ENCODE assay signal across 19 mouse cellular contexts in genomic region chr2:22627147-22627666, GRCm38 (mm10). TPM values are rescaled to one million over a fixed set of nuclear protein-coding genes. Genes with fewer than 3 reads are reported as not detected.
DNase-seq lines count a peak whose midpoint lies in the region; ATAC-seq and TF ChIP-seq lines count a peak whose summit lies in the region.
"Had no signal": no experiment of that assay in that cellular context is flagged by ENCODE, and none has a peak within 500 bp of the region (broad histone marks: within the 10 kb centered on the region; RNA-seq: fewer than 3 reads in every experiment).

No protein-coding gene starts in this region.

- intact Hi-C loops in heart, adult 2 months (cut with DNase I): no loop called here
- intact Hi-C loops in heart, postnatal 25 days (cut with DNase I): no loop called here

- 45% methylated on average over 3 of the region's 3 CpGs for WGBS in cerebellum, adult 2 months
- 18% methylated on average over 3 of the region's 3 CpGs for WGBS in forebrain, postnatal 0 days
- WGBS in midbrain, embryonic 13.5 days: 26% methylated on average over 3 of the region's 3 CpGs
- 43% methylated on average over 3 of the region's 3 CpGs for WGBS in heart, adult 2 months

- peak overlapping the region; percentile 73 for H3K4me2 ChIP-seq in forebrain, postnatal 0 days (ENCODE audit: low read depth)
- H3K4me2 ChIP-seq in midbrain, embryonic 13.5 days (replicated peaks): peak overlapping the region; percentile 77
- H3K4me2 ChIP-seq: embryonic facial prominence, embryonic 13.5 days; heart, embryonic 12.5 days had no signal

- no peak for TF ChIP-seq EP300 in heart, adult 2 months (IDR thresholded peaks at IDR 0.05; ENCODE audit: insufficient read depth, low read depth, low read length)

- no peaks in the 10 kb centered on the region for H3K36me3 ChIP-seq in forebrain, postnatal 0 days (ENCODE audit: insufficient read depth)
- H3K36me3 ChIP-seq in midbrain, embryonic 13.5 days: no peaks in the 10 kb centered on the region
- no peaks in the 10 kb centered on the region for H3K36me3 ChIP-seq in heart, adult 2 months (ENCODE audit: control insufficient read depth, insufficient read depth, low read length)
- H3K36me3 ChIP-seq: embryonic facial prominence, embryonic 13.5 days; heart, embryonic 12.5 days had no signal

- peak; percentile 49 for ATAC-seq in forebrain, postnatal 0 days
- no peak for ATAC-seq in midbrain, embryonic 13.5 days

- peaks cover 4% of the 10 kb centered on the region; the same call in 1 of the 2 replicates for H3K27me3 ChIP-seq in cerebellum, adult 2 months (ENCODE audit: control insufficient read depth, insufficient read depth, low read length)
- H3K27me3 ChIP-seq in forebrain, postnatal 0 days (ENCODE audit: insufficient read depth, low read length): peaks cover 4% of the 10 kb centered on the region; the same call in 1 of the 2 replicates
- peaks cover 56% of the 10 kb centered on the region for H3K27me3 ChIP-seq in midbrain, embryonic 13.5 days
- peaks cover 15% of the 10 kb centered on the region for H3K27me3 ChIP-seq in heart, adult 2 months (ENCODE audit: control insufficient read depth, insufficient read depth, low read length)
- H3K27me3 ChIP-seq: CH12.LX had no signal

- TF ChIP-seq CTCF in cerebellum, adult 2 months (IDR thresholded peaks at IDR 0.05; ENCODE audit: borderline replicate concordance, insufficient read depth, low read depth, low read length): no peak
- no peak for TF ChIP-seq CTCF in forebrain, postnatal 0 days (IDR thresholded peaks at IDR 0.05; ENCODE audit: low read depth)
- TF ChIP-seq CTCF in heart, adult 2 months (IDR thresholded peaks at IDR 0.05): no peak

- peaks cover 3% of the 10 kb centered on the region for H3K4me1 ChIP-seq in cerebellum, adult 2 months (ENCODE audit: control insufficient read depth, insufficient read depth, low read length)
- H3K4me1 ChIP-seq in forebrain, postnatal 0 days (ENCODE audit: insufficient read depth): 0 out of 2 replicates have a peak, but pooled peaks cover 3% of the 10 kb centered on the region
- peaks cover 23% of the 10 kb centered on the region for H3K4me1 ChIP-seq in midbrain, embryonic 13.5 days (replicated peaks)
- peaks cover 2% of the 10 kb centered on the region for H3K4me1 ChIP-seq in heart, adult 2 months (ENCODE audit: control insufficient read depth, insufficient read depth, low read length)

- no peak overlapping the region for H3K27ac ChIP-seq in cerebellum, adult 2 months (ENCODE audit: insufficient read depth, low read length)
- H3K27ac ChIP-seq in forebrain, postnatal 0 days (ENCODE audit: low read depth, low read length): peak overlapping the region; percentile 94
- H3K27ac ChIP-seq in midbrain, embryonic 13.5 days: peak overlapping the region; percentile 97
- H3K27ac ChIP-seq in heart, adult 2 months: no peak overlapping the region
- H3K27ac ChIP-seq: embryonic facial prominence, embryonic 13.5 days had no signal

- peak; percentile 22 to 26 for DNase-seq in cerebellum, postnatal 10 days
- no peak for DNase-seq in cerebellum, adult 2 months
- DNase-seq in forebrain, postnatal 0 days: peak; percentile 64
- DNase-seq in retina, embryonic 14.5 days (ENCODE audit: low spot score): peak; percentile 44
- DNase-seq in heart, adult 2 months: no peak
- DNase-seq in heart, postnatal 25 days (ENCODE audit: low spot score): no peak
- no peak for DNase-seq in ovary, adult 18-20 months (ENCODE audit: low spot score)
- DNase-seq: cerebellum, adult 9-11 months; gastrocnemius, postnatal 25 days; kidney, adult 9 months; lung, adult 2 months; right cerebral cortex, postnatal 14 days; thymus, adult 18-20 months had no signal

- no peak overlapping the region for H3K4me3 ChIP-seq in cerebellum, adult 2 months (replicated peaks; ENCODE audit: insufficient read depth, low read depth, low read length)
- H3K4me3 ChIP-seq in forebrain, postnatal 0 days (ENCODE audit: low read depth, low read length): peak overlapping the region; percentile 50
- H3K4me3 ChIP-seq in midbrain, embryonic 13.5 days (replicated peaks): peak overlapping the region; percentile 56
- H3K4me3 ChIP-seq in heart, adult 2 months: no peak overlapping the region
- H3K4me3 ChIP-seq: embryonic facial prominence, embryonic 13.5 days; heart, embryonic 12.5 days; megakaryocyte, embryonic 14.5 days had no signal

- H3K9ac ChIP-seq in forebrain, postnatal 0 days: peak overlapping the region; percentile 69
- peak overlapping the region; percentile 80 for H3K9ac ChIP-seq in midbrain, embryonic 13.5 days (replicated peaks)
- no peak overlapping the region for H3K9ac ChIP-seq in heart, adult 2 months (ENCODE audit: low read depth, low read length)
- H3K9ac ChIP-seq: embryonic facial prominence, embryonic 13.5 days; heart, embryonic 12.5 days had no signal

- H3K79me2 ChIP-seq in heart, adult 2 months (replicated peaks; ENCODE audit: control insufficient read depth, insufficient read depth, low read length): no peaks in the 10 kb centered on the region

- TF ChIP-seq POLR2A in cerebellum, adult 2 months (IDR thresholded peaks at IDR 0.05; ENCODE audit: borderline replicate concordance, insufficient read depth, low read length): no peak
- no peak for TF ChIP-seq POLR2A in heart, adult 2 months (IDR thresholded peaks at IDR 0.05; ENCODE audit: insufficient read depth, low read depth, low read length)

- no peaks in the 10 kb centered on the region for H3K9me3 ChIP-seq in forebrain, postnatal 0 days (ENCODE audit: low read length)
- no peaks in the 10 kb centered on the region for H3K9me3 ChIP-seq in midbrain, embryonic 13.5 days
- H3K9me3 ChIP-seq: embryonic facial prominence, embryonic 13.5 days; heart, embryonic 12.5 days had no signal

RNA-seq across cellular contexts. Expression of gene Gad2, which starts 5.2 kb away (rescaled TPM):
- polyA plus RNA-seq in cerebellum, adult 2 months (2012; rRNA removed): 47.8 and 48.7 TPM in 2 replicates
- total RNA-seq in forebrain, postnatal 0 days (2014; rRNA removed): 41.6 and 50.7 TPM in 2 replicates
- 34.6 and 50.5 TPM in 2 replicates for polyA plus RNA-seq in forebrain, postnatal 0 days (2015; fragmentation: Nextera tagmentation; extraction: Ambion mirVana)
- polyA plus RNA-seq in midbrain, embryonic 13.5 days (2015; fragmentation: Nextera tagmentation; extraction: Ambion mirVana): 84.0 and 90.6 TPM in 2 replicates
- not detected for total RNA-seq in heart, adult 2 months (2021)
- not detected in 2 replicates for polyA plus RNA-seq in heart, adult 2 months (2012; rRNA removed)
- not detected for total RNA-seq in heart, postnatal 25 days (2021)
- total RNA-seq: gastrocnemius, postnatal 25 days; neutrophil, adult 5-6 weeks had no signal
- polyA plus RNA-seq: lung, adult 2 months had no signal

Comparison
In these comparisons a context has a peak if more than half of its experiments do, and no peak if none do; other contexts are left out.
1. DNase-seq: peak in cerebellum, postnatal 10 days (2 of 2), forebrain, postnatal 0 days (single experiment) and retina, embryonic 14.5 days (single experiment); none in cerebellum, adult 2 months (0 of 2), heart, adult 2 months (0 of 2), heart, postnatal 25 days (single experiment) and ovary, adult 18-20 months (single experiment).
2. H3K27ac ChIP-seq: peak in forebrain, postnatal 0 days (single experiment) and midbrain, embryonic 13.5 days (single experiment); none in cerebellum, adult 2 months (single experiment) and heart, adult 2 months (single experiment).
3. H3K4me3 ChIP-seq: peak in forebrain, postnatal 0 days (single experiment) and midbrain, embryonic 13.5 days (single experiment); none in cerebellum, adult 2 months (single experiment) and heart, adult 2 months (single experiment).
4. RNA of gene Gad2, which starts 5.2 kb away (polyA plus RNA-seq): 84.0 to 90.6 TPM in midbrain, embryonic 13.5 days, 34.6 to 50.5 TPM in forebrain, postnatal 0 days and 47.8 to 48.7 TPM in cerebellum, adult 2 months; not detected in heart, adult 2 months; every median in the first group is over 10 times any median in the second.